Mouse (Mus musculus) neutrophil, adult 5-6 weeks (primary cell): ENCODE results near the gene Nr1d1. TPM values are rescaled to one million over a fixed set of nuclear protein-coding genes. Genes with fewer than 3 reads are reported as not detected.
A peak's percentile ranks its signal among the peaks of the same experiment; 100 is the strongest.
"Not testable (repeated sequence)": the region's sequence is repeated elsewhere in the genome, so short reads cannot be mapped to it uniquely, and the experiment has no call there.

Experiments used
- ATAC-seq: fragments of 151-379, 151-347 bp; 2 replicates; pipeline ENCODE4 v1.8.0; 2017; ENCODE audit warnings: mild to moderate bottlenecking, moderate TSS enrichment; ENCODE audit not compliant: insufficient number of reproducible peaks, poor library complexity, low FRiP score, severe bottlenecking; ENCODE audit errors: extremely low read depth
- total RNA-seq: library from RNA; stranded (forward); fragments of 200-1000 nt; gene quantifications from 2 replicates; pipeline ENCODE4 v1.2.3, GENCODE M21; 2017

The Nr1d1 gene
- total RNA-seq, 1 experiment from 2014 or later: 0.47 TPM

- ATAC-seq: no peak
Observed at GRCm38 (mm10) chr11:98742397-98743291, 32.5 kb downstream of the Nr1d1 start.

- ATAC-seq: peak; percentile 48
Observed at GRCm38 (mm10) chr11:98741622-98742396, 33.3 kb downstream of the Nr1d1 start.

DNA sequence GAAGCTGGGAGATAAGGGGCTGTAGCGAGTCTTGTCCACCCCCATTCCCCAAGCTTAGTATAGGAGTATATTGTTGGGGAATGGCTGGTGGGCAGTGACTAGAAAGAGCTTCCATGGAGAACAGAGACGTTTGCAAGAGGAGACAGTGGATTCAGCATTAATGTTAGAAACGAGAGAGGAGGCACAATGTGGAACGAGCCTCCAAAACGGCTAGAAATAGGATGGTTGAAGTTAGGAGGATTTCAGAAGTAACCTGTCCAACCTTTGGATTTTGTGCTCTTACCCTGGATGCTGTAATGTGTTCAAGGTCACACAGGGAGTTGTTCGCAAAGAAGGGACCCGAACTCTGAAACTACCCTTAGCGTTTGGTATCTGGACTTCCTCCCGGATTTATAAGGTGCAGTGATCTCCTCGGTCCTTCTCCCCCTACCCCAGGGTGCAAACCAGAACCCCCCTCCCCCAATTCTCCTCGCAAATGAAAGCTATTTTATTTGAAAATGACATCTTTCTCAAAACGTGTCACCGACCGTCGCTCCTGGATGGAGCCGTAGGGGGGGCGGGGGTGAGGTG lies 34.0 kb downstream of the Nr1d1 start:
- ATAC-seq: no peak

- no peak for ATAC-seq
Observed at GRCm38 (mm10) chr11:98740393-98741050, 34.6 kb downstream of the Nr1d1 start, which contains the start of gene Thra. TSS of gene Thra (plus strand) at chr11:98740638.

GRCm38 (mm10) chr11:98740026-98740392 lies 35.1 kb downstream of the Nr1d1 start:
- no peak for ATAC-seq

DNA sequence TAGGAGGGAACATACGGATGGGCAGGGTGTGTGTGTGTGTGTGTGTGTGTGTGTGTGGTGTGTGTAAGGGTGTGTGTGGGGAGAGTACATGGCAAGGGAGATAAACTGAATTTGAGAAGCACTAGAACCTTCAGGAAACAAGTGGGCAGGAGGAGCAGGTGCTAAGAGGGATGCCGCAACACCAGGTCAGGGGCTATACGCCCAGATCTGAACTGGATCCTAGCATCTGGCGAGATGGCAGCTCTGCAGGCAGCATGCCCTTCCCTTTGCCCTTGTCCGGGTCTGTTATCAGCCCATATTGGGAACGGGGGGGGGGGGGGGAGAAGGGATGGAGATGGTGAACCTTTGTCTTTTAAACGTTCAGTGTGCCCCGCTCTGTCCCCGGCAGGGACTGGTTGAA lies 36.2 kb downstream of the Nr1d1 start:
- ATAC-seq: no peak

- ATAC-seq: no peak
Observed at GRCm38 (mm10) chr11:98738428-98738911, 36.7 kb downstream of the Nr1d1 start.

DNA sequence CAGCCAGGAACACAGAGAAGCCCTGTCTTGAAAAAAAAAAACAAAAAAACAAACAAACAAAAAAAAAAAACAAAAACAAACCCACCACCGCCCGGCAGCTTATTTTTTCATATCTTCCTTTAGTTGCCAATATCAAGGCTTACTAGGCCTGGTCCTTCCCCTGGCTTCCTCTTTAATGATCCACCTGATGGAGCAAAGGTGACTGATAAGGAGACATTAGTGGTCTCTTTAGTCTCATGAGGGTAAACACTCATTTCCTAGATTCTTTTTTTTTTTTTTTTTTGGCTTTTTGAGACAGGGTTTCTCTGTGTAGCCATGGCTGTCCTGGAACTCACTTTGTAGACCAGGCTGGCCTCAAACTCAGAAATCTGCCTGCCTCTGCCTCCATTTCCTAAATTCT lies 37.9 kb downstream of the Nr1d1 start:
- ATAC-seq: not testable (repeated sequence)

DNA sequence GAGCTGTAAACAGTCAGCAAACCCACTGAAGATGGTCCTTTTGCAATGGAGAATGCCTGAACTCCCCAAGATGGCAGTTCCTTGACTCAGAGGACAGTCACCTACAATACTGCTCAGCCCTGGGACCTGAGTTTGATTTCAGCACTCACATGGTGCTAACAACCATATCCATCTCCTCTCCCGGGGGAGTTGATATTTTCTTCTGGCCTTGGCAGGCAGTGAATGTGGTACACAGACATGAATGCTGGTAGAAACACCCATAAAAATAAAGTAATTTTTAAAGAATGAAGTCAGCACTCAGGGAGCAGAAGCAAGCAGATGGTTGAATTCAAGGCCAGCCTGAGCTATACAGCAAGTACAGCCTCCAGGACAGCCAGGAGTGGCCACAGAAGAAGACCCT lies 39.0 kb downstream of the Nr1d1 start:
- no peak for ATAC-seq

- no peak for ATAC-seq
Observed at GRCm38 (mm10) chr11:98735111-98735510, 40.0 kb downstream of the Nr1d1 start.

DNA sequence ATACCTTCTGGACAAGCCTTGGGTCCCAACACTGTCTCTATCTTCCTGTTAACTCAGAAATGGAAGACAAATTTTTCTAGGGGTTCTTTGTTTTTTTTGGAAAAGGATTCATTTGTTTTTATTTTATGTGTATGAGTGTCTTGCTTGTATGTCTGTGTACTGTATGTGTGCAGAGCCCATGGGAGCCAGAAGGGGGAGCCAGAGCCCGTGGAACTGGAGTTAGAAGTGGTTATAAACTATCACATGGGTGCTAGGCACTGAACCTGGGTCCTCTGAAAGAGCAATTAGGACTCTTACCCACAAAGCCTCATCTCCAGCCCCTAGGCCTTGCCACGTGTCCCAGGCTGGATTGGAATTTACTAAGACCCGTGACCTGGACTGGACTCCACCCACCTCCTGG lies 41.1 kb downstream of the Nr1d1 start:
- no peak for ATAC-seq

DNA sequence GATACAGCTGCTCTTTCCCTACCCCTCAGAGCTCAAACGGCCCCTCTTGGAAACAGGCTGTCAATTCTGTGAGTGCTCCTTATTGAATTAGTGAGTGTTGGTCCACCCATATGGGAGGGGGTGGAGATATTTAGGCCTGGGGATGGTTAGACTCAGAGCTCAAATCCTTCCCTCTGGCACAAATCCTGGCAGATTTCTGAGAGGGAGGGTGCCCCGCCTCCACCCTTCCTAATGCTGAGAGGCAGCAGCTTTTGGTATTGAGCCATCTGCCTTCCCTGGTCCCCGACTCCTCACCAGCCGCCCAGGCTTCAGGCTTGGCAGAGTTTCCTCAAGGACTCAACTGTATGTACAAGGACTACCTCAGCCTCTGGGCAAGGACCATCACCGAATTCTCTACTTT lies 44.0 kb downstream of the Nr1d1 start:
- no peak for ATAC-seq

GRCm38 (mm10) chr11:98730727-98731126 lies 44.4 kb downstream of the Nr1d1 start:
- ATAC-seq: no peak

- peak; percentile 100 for ATAC-seq
Observed at GRCm38 (mm10) chr11:98729119-98729588, 46.0 kb downstream of the Nr1d1 start, which contains the start of gene Med24. TSS of gene Med24 (minus strand) at chr11:98729435.

DNA sequence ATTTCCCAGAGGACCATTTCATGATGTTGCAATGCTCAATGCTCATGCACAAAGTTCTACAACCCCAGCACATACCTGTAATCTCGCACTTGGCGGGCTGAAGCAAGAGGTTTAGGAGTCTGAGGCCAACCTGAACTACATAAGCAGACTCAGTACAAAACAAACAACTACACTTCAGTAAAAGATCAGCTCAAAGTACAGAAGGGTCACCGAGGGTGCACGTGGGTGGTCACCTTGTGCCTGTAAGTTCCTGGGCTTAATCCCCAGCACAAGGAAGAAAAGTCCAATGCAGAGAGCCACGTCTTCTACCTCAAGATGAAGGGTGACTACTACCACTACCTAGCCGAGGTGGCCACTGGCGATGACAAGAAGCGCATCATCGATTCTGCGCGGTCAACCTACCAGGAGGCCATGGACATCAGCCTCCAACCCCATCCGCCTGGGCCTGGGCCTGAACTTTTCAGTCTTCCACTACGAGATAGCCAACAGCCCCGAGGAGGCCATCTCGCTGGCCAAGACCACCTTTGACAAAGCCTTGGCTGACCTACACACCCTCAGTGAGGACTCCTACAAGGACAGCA lies 49.1 kb downstream of the Nr1d1 start:
- no peak for ATAC-seq

DNA sequence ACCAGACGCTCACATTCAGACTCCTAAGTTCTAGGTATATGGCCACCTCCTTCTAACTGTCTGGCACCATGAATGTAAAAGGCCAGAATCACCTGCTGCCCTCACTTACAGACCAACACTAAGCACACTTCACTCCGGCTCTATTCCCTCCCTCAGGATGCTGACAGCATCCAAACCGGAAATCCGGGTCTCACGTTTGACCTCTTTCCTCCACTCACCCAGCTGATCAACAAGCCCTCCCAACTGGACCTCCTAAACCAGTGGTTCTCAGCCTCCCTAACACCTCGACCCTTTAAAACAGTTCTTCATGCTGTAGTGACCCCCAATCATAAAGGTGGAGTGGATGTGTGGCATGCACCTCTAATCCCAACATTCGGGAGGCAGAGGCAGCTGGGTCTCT lies 52.0 kb downstream of the Nr1d1 start:
- no peak for ATAC-seq

- ATAC-seq: no peak
Observed at GRCm38 (mm10) chr11:98721458-98722226, 53.5 kb downstream of the Nr1d1 start.

- no peak for ATAC-seq
Observed at GRCm38 (mm10) chr11:98720756-98721155, 54.4 kb downstream of the Nr1d1 start.
